Mouse (Mus musculus) liver, postnatal 0 days (tissue): ENCODE results near the gene Zfp42. TPM values are rescaled to one million over a fixed set of nuclear protein-coding genes. Genes with fewer than 3 reads are reported as not detected.

ENCODE experiments used
- ATAC-seq: fragments of 200-750 bp; cut with Nextera tagmentation; 2 replicates; pipeline ENCODE4 v1.8.0; 2017; ENCODE audit warnings: mild to moderate bottlenecking, moderate library complexity
- DNase-seq: peaks from one replicate; pipeline ENCODE4 v3.0.0-alpha.2; 2016
- H3K27ac ChIP-seq: fragments of 300-500 bp; sonication (generic); 2 replicates; pipeline ENCODE4 v1.5.1; 2014; ENCODE audit warnings: antibody characterized with exemption, moderate library complexity, mild to moderate bottlenecking, low read depth
- H3K27me3 ChIP-seq: fragments of 300-500 bp; sonication (generic); 2 replicates; pipeline ENCODE4 v1.6.1; 2014; ENCODE audit warnings: low read length, control low read depth, mixed read lengths; ENCODE audit not compliant: insufficient read depth
- H3K36me3 ChIP-seq: fragments of 300-500 bp; sonication (generic); replicated peaks from 2 replicates; pipeline ENCODE4 v1.6.1; 2014; ENCODE audit warnings: mild to moderate bottlenecking, control low read depth, low read length, moderate library complexity, mixed read lengths; ENCODE audit not compliant: insufficient read depth
- H3K4me1 ChIP-seq: fragments of 300-500 bp; sonication (generic); 2 replicates; pipeline ENCODE4 v1.6.1; 2014; ENCODE audit warnings: antibody characterized with exemption, mild to moderate bottlenecking, control low read depth; ENCODE audit not compliant: insufficient read depth
- H3K4me2 ChIP-seq: fragments of 300-500 bp; sonication (generic); 2 replicates; pipeline ENCODE4 v1.6.1; 2014; ENCODE audit warnings: low read depth, mild to moderate bottlenecking, low read length, moderate library complexity, mixed read lengths
- H3K4me3 ChIP-seq: fragments of 300-500 bp; sonication (generic); 2 replicates; pipeline ENCODE4 v1.5.1; 2014; ENCODE audit warnings: low read depth, low read length
- H3K9ac ChIP-seq: fragments of 300-500 bp; sonication (generic); replicated peaks from 2 replicates; pipeline ENCODE4 v1.6.1; 2014; ENCODE audit warnings: mild to moderate bottlenecking, moderate library complexity
- H3K9me3 ChIP-seq: fragments of 300-500 bp; sonication (generic); 2 replicates; pipeline ENCODE4 v1.6.1; 2016; ENCODE audit warnings: mild to moderate bottlenecking, control low read depth, low read length, mixed read lengths
- CTCF ChIP-seq: sonication (generic); IDR thresholded peaks from 2 replicates; pipeline ENCODE4 v1.5.1; 2016; ENCODE audit warnings: antibody characterized with exemption, low read depth
- EP300 ChIP-seq: IDR thresholded peaks from 2 replicates; pipeline ENCODE4 v1.6.1; 2016; ENCODE audit warnings: antibody characterized with exemption, low read depth, mild to moderate bottlenecking
- WGBS: fragments of 180-500 bp; shearing (Covaris S2); extraction: QIAGEN DNeasy Blood & Tissue Kit; methylation state at CpG from one replicate; pipeline ENCODE4 v1.1.7; 2014; ENCODE audit not compliant: insufficient replicate concordance; 5-methylcytosine and 5-hydroxymethylcytosine counted together
- polyA plus RNA-seq: library from polyadenylated mRNA; unstranded; fragments of >200 nt; fragmentation: Nextera tagmentation; extraction: Ambion mirVana; gene quantifications from 2 replicates; pipeline ENCODE4 v1.2.1, GENCODE M21; 2015

The Zfp42 gene
- polyA plus RNA-seq, 1 experiment from 2014 or later, result not detected

DNA sequence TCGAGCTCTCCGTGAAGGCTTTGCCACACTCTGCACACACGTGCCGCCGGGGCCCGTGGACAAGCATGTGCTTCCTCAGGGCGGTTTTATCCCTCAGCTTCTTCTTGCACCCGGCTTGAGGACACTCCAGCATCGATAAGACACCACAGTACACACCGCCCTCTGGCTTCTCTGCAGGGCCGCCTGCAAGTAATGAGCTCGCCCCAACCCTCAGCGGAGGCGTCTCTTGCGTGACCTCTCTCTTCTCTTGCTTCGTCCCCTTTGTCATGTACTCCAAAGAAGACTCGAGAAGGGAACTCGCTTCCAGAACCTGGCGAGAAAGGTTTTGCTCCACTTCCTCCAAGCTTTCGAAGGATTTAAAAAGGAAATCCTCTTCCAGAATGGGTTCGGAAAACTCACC, 11.0 kb downstream of the Zfp42 start:
- Histone ChIP-seq H3K4me2 (no peak overlapping the region), H3K27ac (no peak overlapping the region), H3K9ac (no peak overlapping the region), H3K9me3 (no peaks in the 10 kb centered on the region), H3K4me1 (no peaks in the 10 kb centered on the region), H3K36me3 (no peaks in the 10 kb centered on the region), H3K27me3 (no peaks in the 10 kb centered on the region), H3K4me3 (no peak overlapping the region)
- 79% methylated on average over 21 of the region's 21 CpGs for WGBS
- ATAC-seq (no peak), DNase-seq (no peak)
- TF ChIP-seq EP300 (no peak), CTCF (no peak)

DNA sequence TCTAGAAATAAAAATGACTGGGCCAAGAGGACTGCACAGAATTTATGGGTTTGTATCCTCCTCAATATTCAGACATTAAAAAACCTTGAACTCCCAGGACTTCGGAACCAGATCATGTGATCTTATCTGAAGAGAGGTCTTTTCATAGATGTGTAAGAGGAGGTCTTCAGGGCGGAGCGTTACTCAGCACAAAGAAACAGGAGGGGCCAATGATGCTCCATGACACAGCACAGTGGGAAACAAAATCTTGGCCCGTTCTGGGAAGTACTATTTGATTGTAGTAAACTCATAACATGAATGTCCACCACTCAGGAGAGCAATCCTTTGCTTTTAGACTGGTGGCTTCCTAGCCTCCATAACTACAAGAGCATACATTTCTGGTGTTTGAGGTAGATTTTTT, 12.6 kb downstream of the Zfp42 start:
- no peaks in the 10 kb centered on the region for H3K27me3 ChIP-seq
- no peaks in the 10 kb centered on the region for H3K4me1 ChIP-seq
- no peaks in the 10 kb centered on the region for H3K9me3 ChIP-seq
- DNase-seq, result no peak
- no peak overlapping the region for H3K9ac ChIP-seq
- WGBS, result 77% methylated on average over 4 of the region's 4 CpGs
- TF ChIP-seq CTCF (no peak), EP300 (no peak)
- H3K4me2 ChIP-seq, result no peak overlapping the region
- H3K36me3 ChIP-seq, result no peaks in the 10 kb centered on the region
- no peak for ATAC-seq
- no peak overlapping the region for H3K27ac ChIP-seq
- H3K4me3 ChIP-seq, result no peak overlapping the region

DNA sequence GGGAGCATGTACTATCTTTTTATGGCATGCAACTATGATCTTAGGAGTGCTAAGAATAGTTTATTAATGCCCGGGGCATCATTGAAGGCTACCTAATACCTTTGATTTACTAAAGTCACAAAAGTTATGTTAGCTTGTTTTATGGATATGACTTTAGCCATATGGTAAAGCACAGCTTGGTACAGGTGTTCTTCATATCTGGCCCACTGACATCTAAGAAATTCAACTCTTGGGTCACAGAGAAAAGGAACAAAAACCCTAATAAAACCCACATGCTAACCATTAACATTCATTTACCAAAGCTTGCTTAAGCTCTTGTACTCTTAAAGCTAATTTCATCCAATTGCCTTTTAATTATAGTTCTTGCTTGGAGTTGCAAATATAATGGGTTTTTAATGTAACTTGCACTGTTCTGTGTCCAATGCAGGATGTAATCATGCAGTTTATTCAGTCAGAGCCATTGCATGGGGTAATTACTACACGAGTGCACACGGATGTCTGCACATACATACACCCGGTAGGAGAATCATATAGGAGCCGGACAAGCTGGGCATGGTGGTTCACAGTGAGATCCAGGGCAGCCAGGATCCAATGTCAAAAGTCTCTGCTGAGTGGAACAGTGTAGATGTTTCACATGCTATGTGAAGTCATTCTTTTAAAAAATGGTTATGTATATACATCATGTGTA, 16.2 kb downstream of the Zfp42 start:
- H3K27me3 ChIP-seq, result no peaks in the 10 kb centered on the region
- H3K9ac ChIP-seq, result no peak overlapping the region
- no peaks in the 10 kb centered on the region for H3K9me3 ChIP-seq
- no peaks in the 10 kb centered on the region for H3K36me3 ChIP-seq
- H3K27ac ChIP-seq, result no peak overlapping the region
- TF ChIP-seq EP300 (no peak), CTCF (no peak)
- H3K4me3 ChIP-seq, result no peak overlapping the region
- DNase-seq, result no peak
- no peak overlapping the region for H3K4me2 ChIP-seq
- 79% methylated on average over 5 of the region's 5 CpGs for WGBS
- H3K4me1 ChIP-seq, result no peaks in the 10 kb centered on the region
- no peak for ATAC-seq

DNA sequence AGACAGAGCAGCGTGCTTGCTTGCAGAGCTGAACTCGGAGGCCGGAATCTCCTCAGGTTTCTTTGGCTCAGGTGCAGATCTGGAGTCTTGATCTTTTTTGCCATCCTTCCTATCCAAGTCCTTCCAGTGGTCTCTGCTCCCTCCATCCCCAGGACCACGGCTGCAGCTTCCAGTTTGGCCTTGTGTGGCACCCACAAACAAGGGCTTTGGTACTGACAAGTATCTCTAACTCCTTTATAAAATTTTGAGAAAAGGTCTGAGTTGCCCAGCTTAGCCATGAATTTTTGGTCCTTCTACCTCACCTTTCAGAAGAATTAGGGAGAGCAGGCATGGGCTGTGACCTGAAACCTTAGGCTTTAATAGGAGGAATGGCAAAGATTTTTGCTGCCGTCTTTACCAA, 17.0 kb downstream of the Zfp42 start:
- Histone ChIP-seq H3K9ac (no peak overlapping the region), H3K4me2 (no peak overlapping the region), H3K4me3 (no peak overlapping the region), H3K36me3 (no peaks in the 10 kb centered on the region), H3K27me3 (no peaks in the 10 kb centered on the region), H3K9me3 (no peaks in the 10 kb centered on the region), H3K27ac (no peak overlapping the region), H3K4me1 (no peaks in the 10 kb centered on the region)
- ATAC-seq (no peak), DNase-seq (no peak)
- TF ChIP-seq CTCF (no peak), EP300 (no peak)
- WGBS, result 84% methylated on average over 5 of the region's 5 CpGs

DNA sequence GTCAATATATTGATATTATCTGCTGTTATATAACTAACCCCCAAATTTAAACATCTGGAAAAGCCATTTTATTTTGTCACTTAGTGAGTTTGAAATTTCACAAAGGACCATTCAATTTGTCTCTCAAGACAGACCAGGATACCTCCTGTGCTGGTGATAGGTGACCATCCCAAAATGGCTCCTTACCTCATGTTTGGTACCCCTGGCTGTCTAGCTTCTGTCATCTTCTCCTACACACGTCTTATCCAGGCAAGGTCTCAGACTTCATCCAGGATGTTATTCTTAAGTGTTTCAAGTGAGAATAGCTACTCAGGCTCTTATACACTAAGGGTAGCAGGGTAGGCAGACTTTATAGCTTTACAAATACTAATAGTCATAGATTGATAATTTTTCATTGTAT, 17.9 kb downstream of the Zfp42 start:
- Histone ChIP-seq H3K36me3 (no peaks in the 10 kb centered on the region), H3K9ac (no peak overlapping the region), H3K4me1 (no peaks in the 10 kb centered on the region), H3K27ac (no peak overlapping the region), H3K4me3 (no peak overlapping the region), H3K4me2 (no peak overlapping the region), H3K9me3 (no peaks in the 10 kb centered on the region), H3K27me3 (no peaks in the 10 kb centered on the region)
- no peak for ATAC-seq
- TF ChIP-seq CTCF (no peak), EP300 (no peak)
- no peak for DNase-seq
- WGBS, result 78% methylated on average over 1 of the region's 1 CpGs

DNA sequence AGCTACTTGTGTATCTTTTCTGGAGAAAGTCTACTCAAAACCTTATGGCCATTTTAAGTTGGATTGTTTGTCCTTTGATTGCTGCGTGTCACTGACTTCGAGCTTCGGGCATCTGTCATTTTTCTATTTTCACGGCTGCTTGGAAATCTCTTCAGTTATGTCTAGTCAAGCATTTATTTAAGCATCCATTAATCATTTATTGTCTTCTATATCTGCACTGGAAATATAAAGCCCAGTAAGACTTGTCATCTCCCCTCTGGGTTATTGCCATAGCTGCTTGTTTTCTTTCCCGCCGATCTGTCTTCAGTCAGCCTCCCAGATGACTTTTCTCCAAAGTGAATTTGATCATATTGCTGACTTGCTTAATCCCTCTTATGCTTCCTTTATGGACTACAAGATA, 19.3 kb downstream of the Zfp42 start:
- Histone ChIP-seq H3K36me3 (no peaks in the 10 kb centered on the region), H3K27ac (no peak overlapping the region), H3K4me3 (no peak overlapping the region), H3K9ac (no peak overlapping the region), H3K9me3 (no peaks in the 10 kb centered on the region), H3K4me1 (no peaks in the 10 kb centered on the region), H3K4me2 (no peak overlapping the region), H3K27me3 (no peaks in the 10 kb centered on the region)
- no peak for DNase-seq
- WGBS, result 84% methylated on average over 6 of the region's 6 CpGs
- no peak for TF ChIP-seq CTCF
- no peak for TF ChIP-seq EP300
- ATAC-seq, result no peak

DNA sequence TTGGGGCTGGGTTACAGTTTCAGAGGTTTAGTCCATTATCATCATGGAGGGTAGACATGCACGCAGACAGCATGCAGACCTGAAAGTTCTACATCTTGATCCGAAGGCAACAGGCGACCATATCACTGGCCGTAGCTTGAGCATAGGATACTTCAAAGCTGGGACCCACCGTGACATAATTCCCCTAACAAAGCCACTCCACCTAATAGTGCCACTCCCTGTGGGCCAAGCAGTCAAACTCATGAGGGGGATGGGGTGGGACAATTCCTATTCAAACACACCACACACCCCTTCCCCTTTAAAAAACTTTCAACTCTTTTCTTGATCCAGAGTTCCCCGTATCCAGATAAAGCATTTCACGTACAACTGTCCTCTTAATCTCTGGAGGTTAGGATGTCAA, 23.5 kb downstream of the Zfp42 start:
- Histone ChIP-seq H3K9ac (no peak overlapping the region), H3K9me3 (no peaks in the 10 kb centered on the region)

More for the DNA sequence above, 23.5 kb downstream of the Zfp42 start:
- DNase-seq (no peak), ATAC-seq (no peak)
- no peaks in the 10 kb centered on the region for H3K4me1 ChIP-seq
- no peaks in the 10 kb centered on the region for H3K27me3 ChIP-seq
- H3K4me2 ChIP-seq, result no peak overlapping the region
- 82% methylated on average over 7 of the region's 7 CpGs for WGBS
- H3K36me3 ChIP-seq, result no peaks in the 10 kb centered on the region
- no peak overlapping the region for H3K27ac ChIP-seq
- H3K4me3 ChIP-seq, result no peak overlapping the region
- no peak for TF ChIP-seq CTCF
